ENCODE assay signal across 21 mouse cellular contexts in genomic region chr8:57893360-57893759, GRCm38 (mm10).
DNase-seq lines count a peak whose midpoint lies in the region; ATAC-seq and TF ChIP-seq lines count a peak whose summit lies in the region.
"Had no signal": no experiment of that assay in that cellular context is flagged by ENCODE, and none has a peak within 500 bp of the region (broad histone marks: within the 10 kb centered on the region; RNA-seq: fewer than 3 reads in every experiment).

No protein-coding gene starts in this region.

- 79% methylated on average over 5 of the region's 5 CpGs for WGBS in kidney, embryonic 15.5 days

- DNase-seq in frontal cortex, postnatal 25 days (ENCODE audit: low spot score in 2 of 2) = no peak
- peak; percentile 44 for DNase-seq in right cerebral cortex, adult 18-20 months
- DNase-seq in right cerebral cortex, postnatal 25 days = no peak
- DNase-seq in CH12.LX (ENCODE audit: extremely low read depth) = no peak
- DNase-seq: adrenal gland, adult 2 months; adrenal gland, postnatal 10 days; adrenal gland, postnatal 25 days; B cell, adult 2 months; cerebellum, adult 11-12 months; cerebellum, adult 2 months; cerebellum, adult 9-10 months; cerebellum, postnatal 10 days; cerebellum, postnatal 25 days; forebrain, postnatal 0 days had no signal

- no peaks in the 10 kb centered on the region for H3K79me2 ChIP-seq in CH12.LX (replicated peaks; ENCODE audit: control insufficient read depth, extremely low read depth, insufficient read depth, poor library complexity, severe bottlenecking)

- no peak overlapping the region for H3K9ac ChIP-seq in CH12.LX (ENCODE audit: insufficient read depth, low read depth)
- no peak overlapping the region for H3K9ac ChIP-seq in kidney, embryonic 15.5 days
- H3K9ac ChIP-seq: embryonic facial prominence, embryonic 12.5 days; forebrain, embryonic 13.5 days; forebrain, embryonic 15.5 days; forebrain, postnatal 0 days had no signal

- no peaks in the 10 kb centered on the region for H3K27me3 ChIP-seq in CH12.LX (replicated peaks)
- H3K27me3 ChIP-seq in kidney, embryonic 15.5 days = no peaks in the 10 kb centered on the region
- H3K27me3 ChIP-seq: embryonic facial prominence, embryonic 12.5 days; forebrain, embryonic 13.5 days; forebrain, embryonic 15.5 days had no signal

- H3K4me2 ChIP-seq in CH12.LX (ENCODE audit: insufficient read depth, low read depth, poor library complexity, severe bottlenecking) = peak overlapping the region; percentile 32; the same call in 1 of the 2 replicates
- no peak overlapping the region for H3K4me2 ChIP-seq in kidney, embryonic 15.5 days
- H3K4me2 ChIP-seq: embryonic facial prominence, embryonic 12.5 days; forebrain, embryonic 13.5 days; forebrain, embryonic 15.5 days had no signal

- TF ChIP-seq POLR2A in CH12.LX (IDR thresholded peaks at IDR 0.05; ENCODE audit: low read depth, low read length) = no peak

- H3K4me1 ChIP-seq in CH12.LX (ENCODE audit: control insufficient read depth in 1 of 2, insufficient read depth in 2 of 2) = no peaks in the 10 kb centered on the region
- H3K4me1 ChIP-seq in kidney, embryonic 15.5 days = no peaks in the 10 kb centered on the region
- H3K4me1 ChIP-seq: embryonic facial prominence, embryonic 12.5 days; forebrain, embryonic 13.5 days had no signal

- H3K27ac ChIP-seq in CH12.LX (ENCODE audit: insufficient read depth, low read depth) = no peak overlapping the region
- no peak overlapping the region for H3K27ac ChIP-seq in kidney, embryonic 15.5 days
- H3K27ac ChIP-seq: embryonic facial prominence, embryonic 10.5 days; embryonic facial prominence, embryonic 12.5 days; forebrain, embryonic 13.5 days; forebrain, embryonic 15.5 days had no signal

- peak; percentile 47 for ATAC-seq in frontal cortex, adult (ENCODE audit: low TSS enrichment)
- ATAC-seq in kidney, embryonic 15.5 days (replicated peaks; ENCODE audit: low FRiP score) = no peak
- ATAC-seq: CD4-positive, CD25-positive, alpha-beta regulatory T cell, adult 4 months; forebrain, embryonic 13.5 days; forebrain, embryonic 15.5 days; forebrain, postnatal 0 days had no signal

- no peak for TF ChIP-seq RAD21 in CH12.LX (IDR thresholded peaks at IDR 0.05; ENCODE audit: low read depth, low read length)

- no peaks in the 10 kb centered on the region for H3K36me3 ChIP-seq in CH12.LX (replicated peaks in 1 of 2; ENCODE audit: control insufficient read depth in 1 of 2, insufficient read depth in 1 of 2, low read length in 1 of 2)
- no peaks in the 10 kb centered on the region for H3K36me3 ChIP-seq in kidney, embryonic 15.5 days
- H3K36me3 ChIP-seq: embryonic facial prominence, embryonic 10.5 days; embryonic facial prominence, embryonic 12.5 days; forebrain, embryonic 15.5 days had no signal

- TF ChIP-seq CTCF in CH12.LX (conservative IDR thresholded peaks at IDR 0.05 in 1 of 2, IDR thresholded peaks at IDR 0.05 in 1 of 2; ENCODE audit: low read depth in 2 of 2, low read length in 2 of 2) = no peak

- no peaks in the 10 kb centered on the region for H3K9me3 ChIP-seq in CH12.LX (replicated peaks; ENCODE audit: low read length)
- no peaks in the 10 kb centered on the region for H3K9me3 ChIP-seq in kidney, embryonic 15.5 days (replicated peaks)
- H3K9me3 ChIP-seq: embryonic facial prominence, embryonic 10.5 days; embryonic facial prominence, embryonic 12.5 days; forebrain, embryonic 13.5 days; forebrain, embryonic 15.5 days had no signal

- dilution Hi-C loops in CH12.LX (cut with MboI; ENCODE audit: extremely low pct_ligation_motif_present, extremely low pct_unique_long_range_greater_than_20kb, low sequenced_read_pairs) = no loop called here

- in situ Hi-C loops in CH12.LX (cut with MboI; ENCODE audit: low pct_ligation_motif_present, low pct_unique_long_range_greater_than_20kb, low sequenced_read_pairs) = no loop called here

- no peak for TF ChIP-seq EP300 in CH12.LX (IDR thresholded peaks at IDR 0.05; ENCODE audit: low read length)

- no peak overlapping the region for H3K4me3 ChIP-seq in CH12.LX (replicated peaks in 1 of 3; ENCODE audit: low read depth in 2 of 3, low read length in 2 of 3, poor library complexity in 1 of 3)
- no peak overlapping the region for H3K4me3 ChIP-seq in kidney, embryonic 15.5 days (replicated peaks)
- H3K4me3 ChIP-seq: embryonic facial prominence, embryonic 10.5 days; embryonic facial prominence, embryonic 12.5 days; forebrain, embryonic 13.5 days; forebrain, embryonic 15.5 days had no signal

TF ChIP-seq in CH12.LX, 34 proteins besides CTCF, POLR2A, EP300 and RAD21:
- TF ChIP-seq NRF1 (IDR thresholded peaks at IDR 0.05; ENCODE audit: low read depth, low read length) = no peak
- no peak for TF ChIP-seq MYC (IDR thresholded peaks at IDR 0.05; ENCODE audit: low read depth, low read length)
- no peak for TF ChIP-seq MAX (IDR thresholded peaks at IDR 0.05; ENCODE audit: low read length)
- no peak for TF ChIP-seq POLR2AphosphoS2 (IDR thresholded peaks at IDR 0.05; ENCODE audit: low read depth, low read length)
- TF ChIP-seq USF1 (IDR thresholded peaks at IDR 0.05; ENCODE audit: low read depth, low read length) = no peak
